Mouse (Mus musculus): ENCODE results near the gene Mbd4.

- TF ChIP-seq CTCF (IDR thresholded peaks at IDR 0.05; ENCODE audit: insufficient read depth, low read length) (no peak), POLR2A (IDR thresholded peaks at IDR 0.05; ENCODE audit: borderline replicate concordance, extremely low read depth, low read depth, low read length) (no peak)
Observed at GRCm38 (mm10) chr6:115807464-115808195, 45.5 kb downstream of the Mbd4 start.

All from lung, adult 2 months (tissue).